Mouse (Mus musculus) testis, postnatal 10 days (tissue): ENCODE measurements around the gene Hapln1.

ENCODE experiments used
- DNase-seq: peaks from one replicate; pipeline ENCODE4 v3.0.0; 2021; ENCODE audit warnings: low spot score

Hapln1 gene

GRCm38 (mm10) chr13:89600466-89600865 lies 60.9 kb downstream of the Hapln1 start:
- DNase-seq, result no peak

GRCm38 (mm10) chr13:89603336-89603735 lies 63.7 kb downstream of the Hapln1 start:
- DNase-seq, result no peak

DNA sequence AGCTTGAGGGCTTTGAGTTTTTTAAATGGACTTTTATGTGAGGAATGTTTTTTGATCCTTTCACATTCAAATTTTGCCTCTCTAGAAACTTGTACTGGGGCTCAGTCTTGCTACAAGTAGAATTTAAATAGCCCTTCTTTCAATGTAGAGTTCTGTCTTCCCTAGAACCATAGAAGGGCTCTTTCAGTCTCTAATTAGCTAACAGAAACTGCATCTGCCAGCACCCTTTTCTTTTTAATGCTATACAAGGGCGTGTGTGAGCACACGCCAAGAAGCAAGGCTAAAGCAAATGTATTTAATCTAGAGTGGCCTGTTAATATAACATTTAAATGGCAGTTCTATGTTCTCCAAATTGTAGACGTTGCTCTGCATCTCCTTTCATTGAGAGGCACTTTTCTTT lies 67.8 kb downstream of the Hapln1 start:
- no peak for DNase-seq

GRCm38 (mm10) chr13:89619064-89619463 lies 79.5 kb downstream of the Hapln1 start:
- DNase-seq, result no peak

DNA sequence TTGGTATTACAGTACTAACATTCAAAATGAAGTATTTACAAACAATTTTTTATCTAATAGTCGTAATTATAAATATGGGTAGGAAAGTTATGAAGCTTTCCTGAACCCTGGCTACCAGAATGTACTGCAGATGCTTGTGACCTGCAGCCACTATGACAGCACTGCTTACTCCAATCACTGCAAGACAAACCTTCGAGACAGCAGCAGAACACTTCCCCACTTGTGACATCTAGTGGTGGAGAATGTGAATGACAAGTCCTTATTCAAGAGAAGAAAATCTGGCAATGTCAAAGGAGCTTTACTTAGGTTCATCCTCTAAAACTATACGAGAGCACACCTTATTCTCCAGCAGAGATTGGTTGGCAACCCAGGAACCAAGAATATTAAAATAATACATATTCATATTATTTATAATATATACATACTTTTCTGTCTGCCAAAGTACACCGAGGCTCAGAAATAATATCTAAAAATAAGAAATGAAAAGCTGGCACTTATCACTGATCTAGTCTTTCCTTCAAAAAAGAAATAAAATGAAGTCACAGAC lies 94.6 kb downstream of the Hapln1 start:
- no peak for DNase-seq

DNA sequence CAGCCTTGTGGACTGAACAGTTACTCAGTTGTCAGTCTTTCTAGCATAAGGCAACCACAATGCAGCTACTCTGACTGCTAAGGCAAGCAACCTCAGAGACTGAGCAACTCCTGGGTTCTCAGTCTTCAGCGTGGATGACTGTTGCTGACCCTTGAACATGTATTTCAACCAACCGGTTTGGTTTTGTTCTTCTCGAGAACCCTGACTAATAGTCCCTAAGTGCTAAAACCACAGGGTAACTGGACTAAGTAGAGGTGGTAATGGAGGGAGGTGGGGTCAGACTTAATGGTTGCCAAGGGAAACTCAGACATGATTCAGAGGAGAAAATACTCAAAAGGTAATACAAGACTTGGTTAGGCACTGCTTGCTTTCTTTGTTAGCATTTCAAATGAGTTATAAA lies 97.4 kb downstream of the Hapln1 start:
- DNase-seq, result no peak

GRCm38 (mm10) chr13:89645589-89645988 lies 106.0 kb downstream of the Hapln1 start:
- no peak for DNase-seq

DNA sequence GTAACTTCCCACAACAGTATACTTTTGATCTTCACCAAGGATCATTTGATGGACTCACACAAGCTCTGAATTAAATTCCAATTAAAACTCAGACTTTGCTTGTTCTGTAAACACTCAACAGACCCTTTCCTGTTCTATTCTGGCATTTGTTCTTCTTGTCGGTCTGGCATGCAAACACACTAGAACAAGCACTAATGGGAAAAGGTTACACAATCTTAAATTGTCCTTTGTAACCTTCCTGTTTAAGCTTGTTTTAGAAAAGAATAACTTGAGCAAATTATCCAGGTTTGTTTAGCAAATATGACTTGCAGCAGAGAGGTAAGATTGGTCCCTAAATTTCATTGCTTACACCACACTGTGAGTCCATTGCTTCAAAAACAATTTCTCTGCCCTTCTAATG lies 113.2 kb downstream of the Hapln1 start:
- no peak for DNase-seq

GRCm38 (mm10) chr13:89653279-89653678 lies 113.7 kb downstream of the Hapln1 start:
- no peak for DNase-seq

- DNase-seq, result no peak
Measured at GRCm38 (mm10) chr13:89657046-89657445, 117.5 kb downstream of the Hapln1 start.
